In genomic region chr6:108216091-108216490, GRCm38 (mm10) we compare ENCODE assay signal across 15 mouse cellular contexts. TPM values are rescaled to one million over a fixed set of nuclear protein-coding genes. Genes with fewer than 3 reads are reported as not detected.
A peak's percentile ranks its signal among the peaks of the same experiment; 100 is the strongest.
DNase-seq lines count a peak whose midpoint lies in the region; ATAC-seq and TF ChIP-seq lines count a peak whose summit lies in the region.
"Had no signal": no experiment of that assay in that cellular context is flagged by ENCODE, and none has a peak within 500 bp of the region (broad histone marks: within the 10 kb centered on the region; RNA-seq: fewer than 3 reads in every experiment).

No protein-coding gene starts in this region.

- WGBS in heart, embryonic 11.5 days (ENCODE audit: insufficient replicate concordance) = 83% methylated on average over 5 of the region's 5 CpGs

- no peak for ATAC-seq in heart, embryonic 11.5 days (replicated peaks; ENCODE audit: insufficient number of reproducible peaks, low FRiP score, low TSS enrichment)

- H3K27ac ChIP-seq in heart, embryonic 11.5 days (ENCODE audit: low read depth, low read length) = no peak overlapping the region
- no peak overlapping the region for H3K27ac ChIP-seq in left cerebral cortex, adult 2 months
- H3K27ac ChIP-seq: embryonic facial prominence, embryonic 12.5 days; hindbrain, embryonic 12.5 days; limb, embryonic 12.5 days; liver, embryonic 15.5 days had no signal

- H3K9me3 ChIP-seq in heart, embryonic 11.5 days (replicated peaks; ENCODE audit: control insufficient read depth, low read length) = no peaks in the 10 kb centered on the region
- H3K9me3 ChIP-seq: embryonic facial prominence, embryonic 12.5 days; hindbrain, embryonic 12.5 days; limb, embryonic 12.5 days; liver, embryonic 15.5 days had no signal

- no peak for TF ChIP-seq CTCF in left cerebral cortex, adult 2 months (IDR thresholded peaks at IDR 0.05)

- no peak overlapping the region for H3K9ac ChIP-seq in heart, embryonic 11.5 days (ENCODE audit: low read depth, low read length)
- H3K9ac ChIP-seq: embryonic facial prominence, embryonic 12.5 days; hindbrain, embryonic 12.5 days; limb, embryonic 12.5 days; liver, embryonic 15.5 days had no signal

- intact Hi-C loops in heart, postnatal 36 days (cut with DNase I) = no loop called here
- intact Hi-C loops in left cerebral cortex, adult 2 months (cut with DNase I) = no loop called here
- intact Hi-C loops in left cerebral cortex, postnatal 4 days (cut with DNase I) = loop anchor here (10.0 kb wide), 1 partner anchor 121 kb away; no protein-coding TSS in a partner anchor

- H3K4me3 ChIP-seq in heart, embryonic 11.5 days (ENCODE audit: low read depth, low read length) = no peak overlapping the region
- peak overlapping the region; percentile 93 for H3K4me3 ChIP-seq in left cerebral cortex, adult 2 months
- H3K4me3 ChIP-seq: embryonic facial prominence, embryonic 12.5 days; hindbrain, embryonic 12.5 days; limb, embryonic 12.5 days; liver, embryonic 15.5 days had no signal

- H3K36me3 ChIP-seq in heart, embryonic 11.5 days (ENCODE audit: control insufficient read depth, insufficient read depth, low read length) = no peaks in the 10 kb centered on the region
- H3K36me3 ChIP-seq: embryonic facial prominence, embryonic 12.5 days; hindbrain, embryonic 12.5 days; limb, embryonic 12.5 days; liver, embryonic 15.5 days had no signal

- DNase-seq in heart, postnatal 36 days = no peak
- no peak for DNase-seq in left cerebral cortex, adult 2 months (ENCODE audit: extremely low spot score in 1 of 2, low spot score in 2 of 2)
- DNase-seq in left cerebral cortex, postnatal 4 days = no peak
- peak; percentile 69 for DNase-seq in kidney, postnatal 14 days
- peak; percentile 78 for DNase-seq in lung, postnatal 36 days
- DNase-seq in urinary bladder, postnatal 36 days (ENCODE audit: low spot score in 2 of 2) = no peak
- no peak for DNase-seq in right cerebral cortex, postnatal 25 days
- DNase-seq: adrenal gland, postnatal 36 days; cerebellum, postnatal 25 days; gastrocnemius, postnatal 25 days had no signal

- H3K4me2 ChIP-seq in heart, embryonic 11.5 days = peak overlapping the region; percentile 7; the same call in 1 of the 2 replicates
- H3K4me2 ChIP-seq: embryonic facial prominence, embryonic 12.5 days; hindbrain, embryonic 12.5 days; limb, embryonic 12.5 days; liver, embryonic 15.5 days had no signal

- peaks cover 20% of the 10 kb centered on the region for H3K4me1 ChIP-seq in heart, embryonic 11.5 days (ENCODE audit: control insufficient read depth, insufficient read depth, low read length)

- H3K27me3 ChIP-seq in heart, embryonic 11.5 days (ENCODE audit: control insufficient read depth, insufficient read depth, low read length) = no peaks in the 10 kb centered on the region
- H3K27me3 ChIP-seq: embryonic facial prominence, embryonic 12.5 days; hindbrain, embryonic 12.5 days; limb, embryonic 12.5 days; liver, embryonic 15.5 days had no signal

RNA-seq across cellular contexts. Expression of gene Itpr1, which starts 3.2 kb away (rescaled TPM):
- 14.3 and 16.7 TPM in 2 replicates for polyA plus RNA-seq in heart, embryonic 11.5 days (2014; fragmentation: Nextera tagmentation; extraction: Ambion mirVana)
- 10 to 100 TPM; 39.1 to 46.2 TPM for total RNA-seq in heart, postnatal 36 days (2021)
- 100 to 1,000 TPM; 459 to 480 TPM for total RNA-seq in left cerebral cortex, adult 2 months (2021)
- total RNA-seq in left cerebral cortex, postnatal 4 days (2021) = 10 to 100 TPM; 66.3 to 72.4 TPM

RNA-seq across cellular contexts. Expression of gene Sumf1, which starts 30.7 kb away (rescaled TPM):
- 18.1 and 21.2 TPM in 2 replicates for polyA plus RNA-seq in heart, embryonic 11.5 days (2014; fragmentation: Nextera tagmentation; extraction: Ambion mirVana)
- total RNA-seq in heart, postnatal 36 days (2021) = 10 to 100 TPM; 14.6 to 15.2 TPM
- total RNA-seq in left cerebral cortex, adult 2 months (2021) = 10 to 100 TPM; 22.4 to 24.1 TPM
- total RNA-seq in left cerebral cortex, postnatal 4 days (2021) = 10 to 100 TPM; 10.4 to 12.4 TPM

Comparison
In these comparisons a context has a peak if more than half of its experiments do, and no peak if none do; other contexts are left out.
1. RNA of gene Itpr1, which starts 3.2 kb away (total RNA-seq): 459 to 480 TPM in left cerebral cortex, adult 2 months; 66.3 to 72.4 TPM in left cerebral cortex, postnatal 4 days and 39.1 to 46.2 TPM in heart, postnatal 36 days; every median in the first group is over 4 times any median in the second.
2. DNase-seq: peak in kidney, postnatal 14 days (single experiment) and lung, postnatal 36 days (single experiment); none in heart, postnatal 36 days (0 of 2), left cerebral cortex, adult 2 months (0 of 2), left cerebral cortex, postnatal 4 days (single experiment), urinary bladder, postnatal 36 days (0 of 2) and right cerebral cortex, postnatal 25 days (single experiment).